Mouse (Mus musculus): Measurements from ENCODE around the gene Abhd8. TPM values are rescaled to one million over a fixed set of nuclear protein-coding genes. Genes with fewer than 3 reads are reported as not detected.
A peak's percentile ranks its signal among the peaks of the same experiment; 100 is the strongest.

Abhd8 gene
- total RNA-seq, 1 experiment, result 12.2 TPM

DNA sequence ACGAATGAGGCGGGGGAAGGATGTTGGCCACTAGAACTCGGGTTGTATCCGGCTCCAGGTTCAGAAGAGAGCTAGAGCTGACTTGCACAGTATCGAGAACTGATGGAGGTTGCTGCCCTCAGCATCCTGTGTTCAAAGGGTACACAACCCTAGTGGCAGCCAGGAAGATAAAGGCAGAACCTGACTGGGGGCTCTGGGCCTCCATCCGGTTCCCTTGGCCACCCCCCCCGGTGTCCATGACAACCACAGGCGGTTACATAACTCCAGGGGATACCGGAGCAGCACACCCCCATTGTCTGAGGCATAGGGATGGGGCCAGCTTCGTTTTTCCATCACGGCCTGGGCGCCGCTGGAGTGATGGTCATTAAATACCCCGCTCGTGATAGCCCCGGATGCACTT lies 669 bp downstream of the Abhd8 start:
- Histone ChIP-seq H3K4me3 (ENCODE audit: insufficient read depth in 1 of 2, low read depth in 1 of 2, low read length in 2 of 2, poor library complexity in 1 of 2, severe bottlenecking in 1 of 2) (peak overlapping the region; percentile 92 to 96), H3K9ac (ENCODE audit: insufficient read depth, low read depth, low read length, poor library complexity, severe bottlenecking) (peak overlapping the region; percentile 82), H3K4me1 (ENCODE audit: control insufficient read depth in 2 of 2, insufficient read depth in 2 of 2, low read length in 2 of 2, poor library complexity in 1 of 2) (peaks cover 3 to 13% of the 10 kb centered on the region in 2 experiments; a peak in 1 of 4 replicates), H3K27ac (ENCODE audit: insufficient read depth, low read depth, low read length, poor library complexity, severe bottlenecking) (no peak overlapping the region), H3K9me3 (ENCODE audit: control insufficient read depth, insufficient read depth, low read depth, low read length) (no peaks in the 10 kb centered on the region), H3K36me3 (ENCODE audit: control insufficient read depth, insufficient read depth, low read length, poor library complexity, severe bottlenecking) (peaks cover 3% of the 10 kb centered on the region; the same call in 1 of the 2 replicates)
- DNase-seq (ENCODE audit: low read depth, low spot score), result no peak
- TF ChIP-seq HCFC1 (IDR thresholded peaks at IDR 0.05; ENCODE audit: borderline replicate concordance, insufficient read depth, low read length) (no peak), ZNF384 (IDR thresholded peaks at IDR 0.05; ENCODE audit: low read depth, low read length) (no peak), ZC3H11A (IDR thresholded peaks at IDR 0.05; ENCODE audit: borderline replicate concordance, low read depth, low read length) (no peak), MAFK (IDR thresholded peaks at IDR 0.05; ENCODE audit: insufficient read depth, low read depth, low read length) (no peak), CHD2 (IDR thresholded peaks at IDR 0.05; ENCODE audit: low read depth, low read length) (no peak)
- in situ Hi-C loops (cut with MboI; ENCODE audit: low sequenced_read_pairs in 2 of 2, unreplicated experiment in 2 of 2), result no loop called here

DNA sequence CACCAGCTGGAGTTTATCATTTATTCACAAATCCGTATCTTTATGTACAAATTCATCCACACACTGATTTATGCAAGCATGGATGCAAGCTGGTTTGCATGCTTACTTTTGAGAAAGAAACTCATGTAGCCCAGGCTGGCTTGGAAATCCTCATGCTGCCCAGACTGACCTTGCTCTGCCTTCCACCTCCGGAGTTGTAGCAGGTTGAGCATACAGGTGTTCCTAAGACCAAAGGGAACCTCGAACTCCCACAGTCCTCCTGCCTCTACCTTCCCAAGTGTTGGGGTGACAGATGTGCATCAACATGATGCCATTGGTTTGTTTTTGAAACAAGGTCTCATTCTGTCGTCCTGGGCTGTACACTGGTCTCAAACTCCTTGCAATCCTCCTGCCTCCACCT lies 1.3 kb downstream of the Abhd8 start:
- Histone ChIP-seq H3K4me1 (ENCODE audit: control insufficient read depth in 2 of 2, insufficient read depth in 2 of 2, low read length in 2 of 2, poor library complexity in 1 of 2) (peaks cover 6 to 14% of the 10 kb centered on the region in 2 experiments; a peak in 3 of 4 replicates), H3K9ac (ENCODE audit: insufficient read depth, low read depth, low read length, poor library complexity, severe bottlenecking) (no peak overlapping the region), H3K36me3 (ENCODE audit: control insufficient read depth, insufficient read depth, low read length, poor library complexity, severe bottlenecking) (peaks cover 3% of the 10 kb centered on the region; the same call in 1 of the 2 replicates), H3K9me3 (ENCODE audit: control insufficient read depth, insufficient read depth, low read depth, low read length) (no peaks in the 10 kb centered on the region), H3K27ac (ENCODE audit: insufficient read depth, low read depth, low read length, poor library complexity, severe bottlenecking) (no peak overlapping the region), H3K4me3 (ENCODE audit: insufficient read depth in 1 of 2, low read depth in 1 of 2, low read length in 2 of 2, poor library complexity in 1 of 2, severe bottlenecking in 1 of 2) (no peak overlapping the region)
- in situ Hi-C loops (cut with MboI; ENCODE audit: low sequenced_read_pairs in 2 of 2, unreplicated experiment in 2 of 2), result no loop called here
- no peak for DNase-seq (ENCODE audit: low read depth, low spot score)
- TF ChIP-seq CHD2 (IDR thresholded peaks at IDR 0.05; ENCODE audit: low read depth, low read length) (no peak), MAFK (IDR thresholded peaks at IDR 0.05; ENCODE audit: insufficient read depth, low read depth, low read length) (no peak), HCFC1 (IDR thresholded peaks at IDR 0.05; ENCODE audit: borderline replicate concordance, insufficient read depth, low read length) (no peak), ZC3H11A (IDR thresholded peaks at IDR 0.05; ENCODE audit: borderline replicate concordance, low read depth, low read length) (no peak), ZNF384 (IDR thresholded peaks at IDR 0.05; ENCODE audit: low read depth, low read length) (no peak)

DNA sequence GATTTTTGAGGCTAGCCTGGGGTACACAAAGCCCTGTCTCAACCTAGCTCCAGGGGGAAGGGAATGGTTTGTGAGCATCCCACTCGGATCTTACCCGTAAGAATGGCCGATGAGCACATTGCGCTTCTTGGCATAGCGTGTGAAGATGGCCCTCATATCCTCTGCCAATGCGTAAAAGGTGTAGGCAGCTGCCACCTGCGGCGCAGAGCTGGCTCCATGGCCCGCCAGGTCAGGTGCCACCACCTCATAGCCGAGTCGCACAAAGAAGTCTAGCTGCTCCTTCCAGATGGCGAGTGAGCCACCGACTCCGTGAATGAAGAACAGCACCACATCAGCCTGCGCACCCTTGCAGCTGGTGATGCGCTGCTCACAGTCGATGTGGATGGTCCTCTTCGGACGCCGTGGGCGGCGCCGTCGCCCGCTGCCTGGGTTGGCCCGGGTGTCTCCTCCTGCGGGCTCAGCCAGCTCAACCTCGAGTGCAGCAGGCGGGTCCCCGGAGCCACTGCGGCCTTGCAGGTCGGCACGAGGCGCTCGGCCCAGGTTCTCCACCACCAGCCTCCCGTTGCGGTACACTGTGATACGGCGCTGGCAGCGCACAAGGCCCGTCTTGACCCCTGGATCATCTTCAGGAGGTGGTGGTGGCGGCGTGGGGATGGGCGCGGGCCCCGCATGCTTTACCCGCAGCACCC lies 2.2 kb downstream of the Abhd8 start:
- no peaks in the 10 kb centered on the region for H3K9me3 ChIP-seq (ENCODE audit: control insufficient read depth, insufficient read depth, low read depth, low read length)
- in situ Hi-C loops (cut with MboI; ENCODE audit: low sequenced_read_pairs in 2 of 2, unreplicated experiment in 2 of 2), result no loop called here
- H3K9ac ChIP-seq (ENCODE audit: insufficient read depth, low read depth, low read length, poor library complexity, severe bottlenecking), result peak overlapping the region; percentile 33; the same call in 1 of the 2 replicates
- H3K36me3 ChIP-seq (ENCODE audit: control insufficient read depth, insufficient read depth, low read length, poor library complexity, severe bottlenecking), result peaks cover 3% of the 10 kb centered on the region; the same call in 1 of the 2 replicates
- H3K4me1 ChIP-seq (ENCODE audit: control insufficient read depth in 2 of 2, insufficient read depth in 2 of 2, low read length in 2 of 2, poor library complexity in 1 of 2), result peaks cover 8 to 14% of the 10 kb centered on the region in 2 experiments; a peak in 3 of 4 replicates
- H3K4me3 ChIP-seq (ENCODE audit: insufficient read depth in 1 of 2, low read depth in 1 of 2, low read length in 2 of 2, poor library complexity in 1 of 2, severe bottlenecking in 1 of 2), result peak overlapping the region; percentile 30 to 46; a peak in 3 of 4 replicates
- H3K27ac ChIP-seq (ENCODE audit: insufficient read depth, low read depth, low read length, poor library complexity, severe bottlenecking), result no peak overlapping the region
- no peak for DNase-seq (ENCODE audit: low read depth, low spot score)
- TF ChIP-seq CHD2 (IDR thresholded peaks at IDR 0.05; ENCODE audit: low read depth, low read length) (no peak), MAFK (IDR thresholded peaks at IDR 0.05; ENCODE audit: insufficient read depth, low read depth, low read length) (no peak), HCFC1 (IDR thresholded peaks at IDR 0.05; ENCODE audit: borderline replicate concordance, insufficient read depth, low read length) (no peak), ZC3H11A (IDR thresholded peaks at IDR 0.05; ENCODE audit: borderline replicate concordance, low read depth, low read length) (no peak), ZNF384 (IDR thresholded peaks at IDR 0.05; ENCODE audit: low read depth, low read length) (no peak)

DNA sequence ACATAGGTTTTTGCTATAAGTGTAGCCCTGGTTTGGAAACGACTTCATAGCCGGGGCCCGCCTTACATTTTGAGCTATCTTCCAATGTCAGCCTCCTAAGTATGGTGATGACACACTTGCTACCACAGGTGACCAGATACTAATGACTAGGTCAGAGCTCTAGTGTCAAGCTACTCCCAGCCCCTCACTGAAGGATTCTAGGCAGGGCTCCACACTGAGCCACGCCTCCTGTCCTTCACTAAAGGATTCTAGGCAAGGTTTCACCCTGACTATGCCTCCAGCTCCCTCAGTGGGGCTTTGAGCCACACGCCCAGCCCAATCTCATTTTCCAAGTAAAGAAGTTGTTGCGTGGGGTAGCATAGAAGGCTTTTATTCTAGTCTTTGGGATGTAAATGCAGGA lies 2.7 kb downstream of the Abhd8 start:
- H3K36me3 ChIP-seq (ENCODE audit: control insufficient read depth, insufficient read depth, low read length, poor library complexity, severe bottlenecking), result 0 out of 2 replicates have a peak, but pooled peaks cover under 1% of the 10 kb centered on the region
- no peak overlapping the region for H3K27ac ChIP-seq (ENCODE audit: insufficient read depth, low read depth, low read length, poor library complexity, severe bottlenecking)
- TF ChIP-seq CHD2 (IDR thresholded peaks at IDR 0.05; ENCODE audit: low read depth, low read length), result no peak
- no peak for TF ChIP-seq MAFK (IDR thresholded peaks at IDR 0.05; ENCODE audit: insufficient read depth, low read depth, low read length)
- TF ChIP-seq HCFC1 (IDR thresholded peaks at IDR 0.05; ENCODE audit: borderline replicate concordance, insufficient read depth, low read length), result no peak
- TF ChIP-seq ZNF384 (IDR thresholded peaks at IDR 0.05; ENCODE audit: low read depth, low read length), result no peak
- no peak for TF ChIP-seq ZC3H11A (IDR thresholded peaks at IDR 0.05; ENCODE audit: borderline replicate concordance, low read depth, low read length)
- no peak overlapping the region for H3K4me3 ChIP-seq (ENCODE audit: insufficient read depth in 1 of 2, low read depth in 1 of 2, low read length in 2 of 2, poor library complexity in 1 of 2, severe bottlenecking in 1 of 2)
- no peaks in the 10 kb centered on the region for H3K9me3 ChIP-seq (ENCODE audit: control insufficient read depth, insufficient read depth, low read depth, low read length)
- peaks cover 8 to 14% of the 10 kb centered on the region in 2 experiments; a peak in 3 of 4 replicates for H3K4me1 ChIP-seq (ENCODE audit: control insufficient read depth in 2 of 2, insufficient read depth in 2 of 2, low read length in 2 of 2, poor library complexity in 1 of 2)
- in situ Hi-C loops (cut with MboI; ENCODE audit: low sequenced_read_pairs in 2 of 2, unreplicated experiment in 2 of 2), result no loop called here
- H3K9ac ChIP-seq (ENCODE audit: insufficient read depth, low read depth, low read length, poor library complexity, severe bottlenecking), result no peak overlapping the region
- no peak for DNase-seq (ENCODE audit: low read depth, low spot score)
